Mouse (Mus musculus) heart, postnatal 10 days (tissue): Measurements from ENCODE around the gene Sertad2. TPM values are rescaled to one million over a fixed set of nuclear protein-coding genes. Genes with fewer than 3 reads are reported as not detected.

Source experiments
- DNase-seq, 2 experiments: peaks; one replicate each; pipeline ENCODE4 v3.0.0; 2021
- intact Hi-C: fragments of 180-260 bp; cut with DNase I; formaldehyde crosslinking; loops from one replicate; pipeline ENCODE4 v1.15.1; 2025
- total RNA-seq, 2 experiments: library from RNA; stranded (reverse); gene quantifications; 2 replicates each; pipeline ENCODE4 v1.2.3; 2021

Sertad2 gene
- total RNA-seq, 2 experiments from 2014 or later = 21.1 to 23.7 TPM

- intact Hi-C loops = no loop called here
- DNase-seq = no peak
These were observed 121.8 kb downstream of the Sertad2 start for GRCm38 (mm10) chr11:20664878-20665277.

- DNase-seq = peak in 1 of 2 experiments; percentile 22
- intact Hi-C loops = no loop called here
These were observed 128.8 kb downstream of the Sertad2 start for GRCm38 (mm10) chr11:20671789-20672392.

DNA sequence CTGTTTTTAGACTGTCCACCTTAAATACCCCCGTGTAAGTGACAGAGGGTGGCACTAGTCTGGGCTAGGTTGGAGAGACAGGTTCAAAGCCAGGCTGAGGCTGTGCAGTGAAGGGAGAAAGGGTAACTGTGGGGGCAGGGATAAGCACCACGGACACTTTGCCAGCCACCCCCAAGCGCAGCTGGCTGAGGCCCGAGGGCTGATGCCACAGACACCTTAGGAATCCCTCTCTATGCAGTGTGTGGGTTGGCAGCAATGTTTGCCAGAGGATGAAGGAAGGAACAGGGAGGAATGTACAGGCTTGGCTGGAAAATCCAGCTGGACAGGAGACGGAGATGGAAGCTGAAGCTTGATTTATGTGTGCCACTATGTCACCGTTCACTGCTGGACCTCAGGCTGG is 129.5 kb downstream of the Sertad2 start:
- intact Hi-C loops = no loop called here
- no peak for DNase-seq

GRCm38 (mm10) chr11:20679396-20679795 is 136.3 kb downstream of the Sertad2 start:
- intact Hi-C loops = no loop called here
- DNase-seq = no peak

GRCm38 (mm10) chr11:20680781-20681180 is 137.7 kb downstream of the Sertad2 start:
- intact Hi-C loops = no loop called here
- DNase-seq = no peak

GRCm38 (mm10) chr11:20681679-20682078 is 138.6 kb downstream of the Sertad2 start:
- intact Hi-C loops = no loop called here
- DNase-seq = no peak

- intact Hi-C loops = loop anchor here (1.0 to 2.0 kb wide), 2 partner anchors 52 to 236 kb away; no protein-coding TSS in a partner anchor
- DNase-seq = peak; percentile 73 to 83
These were observed 147.9 kb downstream of the Sertad2 start for GRCm38 (mm10) chr11:20691000-20691399.

Other genes starting within 250 kb of the Sertad2 start
- 1 to 10 TPM; 3.1 to 3.5 TPM for gene Slc1a4, start 210.5 kb upstream of the Sertad2 start, total RNA-seq
- 10 to 100 TPM; 23.3 to 24.3 TPM for gene Aftph, start 198.3 kb downstream of the Sertad2 start, total RNA-seq